Mouse (Mus musculus) frontal cortex, postnatal 25 days (tissue): ENCODE results near the gene Spag6l.
"Not testable (repeated sequence)": the region's sequence is repeated elsewhere in the genome, so short reads cannot be mapped to it uniquely, and the experiment has no call there.

ENCODE experiments used
- DNase-seq, 2 experiments: peaks; one replicate each; pipeline ENCODE4 v3.0.0; 2022; ENCODE audit warnings: low spot score in 2 of 2

Spag6l gene

DNA sequence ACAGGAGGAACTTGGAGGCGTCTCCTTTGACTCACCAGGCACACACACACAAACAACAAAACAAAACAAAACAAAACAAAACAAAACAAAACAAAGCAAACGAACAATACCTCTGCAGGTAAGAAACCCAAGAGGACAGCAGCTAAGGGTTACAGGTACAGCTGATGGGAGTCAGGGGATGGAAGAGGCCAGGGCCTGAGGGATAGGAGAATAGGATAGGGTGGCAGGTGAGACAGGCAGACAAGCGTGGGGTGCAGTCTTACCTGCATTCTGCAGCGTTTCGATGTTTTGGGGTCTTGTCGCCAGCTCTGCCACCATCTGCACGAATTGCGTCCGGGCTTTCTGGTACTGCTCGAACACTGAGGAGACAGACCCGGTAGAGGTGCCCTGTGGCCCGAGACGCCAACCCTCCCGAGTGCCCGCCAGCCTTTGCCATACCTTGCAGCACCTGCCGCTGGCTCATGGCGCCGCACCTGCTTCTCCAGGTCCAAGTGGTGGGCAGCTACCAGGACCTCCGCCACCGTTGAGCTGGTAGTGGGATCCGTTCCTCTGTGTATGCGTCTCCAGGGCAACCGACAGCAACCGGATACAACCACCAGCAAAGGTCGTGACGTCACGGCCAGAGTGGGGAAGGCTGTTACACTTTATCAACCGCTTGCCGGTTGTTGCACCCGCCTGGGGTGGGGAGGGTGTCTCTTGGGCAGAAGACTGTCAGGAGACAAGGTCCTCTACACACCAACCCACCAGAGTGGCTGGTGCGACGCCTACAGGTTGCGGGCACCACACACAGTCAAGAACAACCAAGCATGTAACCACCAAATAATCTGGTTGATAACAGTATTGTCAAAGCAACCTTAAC is at the start of gene Spag6l:
Spag6l (minus strand) TSS at position 700 of the 859 bp plus-strand sequence.
- peak; percentile 7 to 21 for DNase-seq

- no peak for DNase-seq
Observed at GRCm38 (mm10) chr16:16879025-16879424, 49.8 kb upstream of the Spag6l start.

DNA sequence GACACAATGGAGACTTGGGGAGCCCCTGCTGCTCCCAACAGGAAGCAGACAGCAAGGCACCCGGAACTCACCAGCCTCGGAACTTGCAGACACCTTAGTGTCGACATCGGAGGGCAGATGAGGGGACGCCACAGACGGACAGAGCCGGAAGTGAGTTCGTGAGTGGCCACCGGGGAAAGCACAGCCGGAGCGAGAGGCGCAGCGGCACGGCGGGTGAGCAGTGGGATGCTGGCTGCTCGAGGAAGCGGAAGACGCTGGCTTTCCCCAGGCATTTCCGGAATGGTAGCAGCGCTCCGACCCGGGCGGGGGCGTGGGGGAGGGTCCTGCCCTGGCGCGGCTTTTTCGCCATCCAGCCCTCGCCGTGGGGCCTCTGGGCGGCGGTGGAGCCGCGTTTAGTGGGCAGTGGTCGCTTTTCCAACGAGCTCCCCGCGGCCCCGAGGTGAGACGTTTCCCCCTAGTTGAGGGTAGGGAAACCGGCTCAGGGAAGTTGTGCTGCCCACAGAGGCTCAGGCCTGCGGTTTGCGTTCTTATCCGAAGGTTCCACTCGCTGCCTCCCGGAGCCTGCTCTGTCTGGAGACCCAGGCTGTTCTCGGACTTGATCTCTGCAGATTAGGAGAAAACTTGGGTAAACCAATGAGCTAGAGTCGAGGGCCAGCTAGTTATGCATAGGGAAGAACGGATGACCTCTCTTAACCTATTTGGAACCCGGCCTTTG is 41.5 kb upstream of the Spag6l start, which contains the start of the genes Top3b and Vpreb1:
Top3b (plus strand) TSS at position 120 of the 715 bp plus-strand sequence.
Vpreb1 (minus strand) TSS at position 227 of the 715 bp plus-strand sequence.
- DNase-seq, result peak; percentile 81 to 88

DNA sequence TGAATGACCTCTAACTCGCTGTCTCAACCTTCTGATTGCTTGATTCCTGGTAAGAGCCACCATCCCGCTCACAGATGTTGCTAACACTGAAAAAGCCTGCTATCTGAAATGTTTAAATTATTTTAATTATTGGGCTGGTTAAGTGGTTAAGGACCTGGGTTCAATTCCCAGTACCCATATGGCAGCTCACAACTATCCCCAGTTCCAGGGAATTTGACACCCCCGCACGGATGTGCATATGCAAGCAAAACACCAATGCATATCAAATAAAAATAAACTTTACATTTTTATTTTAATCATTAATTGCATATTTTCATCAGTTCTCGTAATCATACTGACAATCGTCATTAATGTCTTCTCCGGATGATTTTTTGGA is 41.0 kb upstream of the Spag6l start:
- DNase-seq, result no peak

- no peak for DNase-seq
Observed at GRCm38 (mm10) chr16:16865696-16866561, 36.7 kb upstream of the Spag6l start.

DNA sequence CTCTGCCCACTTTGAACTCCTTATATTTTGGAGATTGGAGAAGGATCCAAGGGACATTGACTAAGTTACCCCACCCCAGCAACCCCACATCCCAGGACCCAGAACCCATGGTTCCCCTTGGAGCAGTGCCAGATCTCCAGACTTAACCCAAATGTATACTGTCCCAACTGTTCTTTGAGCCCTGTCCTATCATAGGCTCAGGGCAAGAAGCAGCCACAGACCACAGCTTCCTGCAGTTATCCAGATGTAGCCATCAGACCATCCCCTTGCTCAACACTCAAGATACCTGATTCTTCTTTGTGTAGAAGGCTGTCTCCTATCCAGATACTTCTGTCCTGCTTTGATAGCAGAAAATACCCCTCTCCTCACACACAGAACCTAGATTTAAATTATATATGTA is 36.0 kb upstream of the Spag6l start:
- no peak for DNase-seq

DNA sequence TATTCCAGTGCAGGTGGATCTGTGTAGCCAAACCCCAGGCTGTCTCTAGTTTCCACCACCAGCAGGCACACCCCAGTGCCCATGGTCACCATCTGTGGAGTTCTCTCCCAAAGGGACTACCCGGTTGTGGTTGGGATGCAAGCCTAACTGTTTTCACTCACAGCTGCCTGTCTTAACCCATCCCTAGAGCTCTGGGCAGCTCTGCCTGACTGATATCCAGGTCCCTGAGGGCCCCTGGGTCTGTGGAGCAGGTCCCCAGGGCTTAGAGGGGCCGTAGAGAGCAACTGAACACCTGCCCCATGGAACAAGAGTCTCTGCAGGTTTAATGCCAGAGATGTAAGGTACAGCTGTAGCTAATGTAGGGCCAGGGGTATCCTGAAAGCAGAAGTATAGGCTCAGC is 34.7 kb upstream of the Spag6l start, which contains the start of gene Igll1:
Igll1 (minus strand) TSS at position 8 of the 400 bp plus-strand sequence.
- no peak for DNase-seq

DNA sequence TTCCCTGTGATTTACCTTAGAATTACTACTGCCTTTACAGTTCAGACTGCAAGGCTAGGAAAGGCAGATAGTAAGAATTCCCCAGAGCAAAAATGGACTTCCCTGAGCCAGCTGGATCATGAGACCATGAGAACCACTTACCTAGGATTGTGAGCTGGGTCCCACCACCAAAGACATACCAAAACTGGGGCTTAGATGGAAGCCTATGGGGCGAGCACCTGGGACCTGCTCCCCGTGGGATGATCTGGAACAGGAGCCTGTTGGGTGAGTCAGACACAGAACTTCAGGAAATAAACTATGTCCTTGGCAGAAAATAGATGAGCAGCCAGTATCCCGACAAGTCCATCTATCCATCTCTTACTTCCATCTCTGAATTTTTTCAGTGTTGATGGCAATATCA is 33.0 kb upstream of the Spag6l start:
- no peak for DNase-seq

GRCm38 (mm10) chr16:16856731-16857476 is 27.6 kb upstream of the Spag6l start:
- no peak for DNase-seq

DNA sequence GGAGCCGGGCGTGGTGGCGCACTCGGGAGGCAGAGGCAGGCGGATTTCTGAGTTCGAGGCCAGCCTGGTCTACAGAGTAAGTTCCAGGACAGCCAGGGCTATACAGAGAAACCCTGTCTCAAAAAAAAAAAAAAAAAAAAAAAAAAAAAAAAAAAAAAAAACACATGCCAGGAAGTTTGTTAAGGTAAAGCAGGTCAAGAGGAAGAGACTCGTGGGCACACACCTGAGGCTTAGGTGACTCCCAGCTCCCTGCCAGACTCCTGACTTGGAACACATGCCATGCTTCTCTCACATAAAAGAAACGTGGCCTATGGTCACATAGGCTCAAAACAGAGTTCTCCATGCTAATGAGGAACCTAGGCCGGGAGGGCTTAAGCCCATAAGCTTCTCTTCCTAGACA is 26.8 kb upstream of the Spag6l start:
- not testable (repeated sequence) for DNase-seq

DNA sequence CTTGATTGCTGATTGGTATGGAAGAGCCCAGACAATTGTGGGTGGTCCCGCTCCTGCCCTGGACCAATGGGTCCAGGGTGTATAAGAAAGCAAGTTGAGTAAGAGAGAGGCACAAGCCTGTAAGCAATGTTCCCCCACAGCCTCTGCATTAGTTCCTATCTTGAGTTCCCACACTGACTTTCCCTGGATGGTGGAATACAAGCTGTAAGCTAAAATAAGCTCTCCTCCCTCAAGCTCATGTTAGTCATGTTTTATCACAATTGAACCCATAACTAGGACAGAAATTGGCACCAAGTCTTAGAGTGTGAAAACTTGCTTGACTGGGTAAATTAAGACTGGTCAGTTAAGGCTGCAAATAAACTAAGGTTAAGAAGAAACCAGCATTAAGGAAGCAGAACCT is 26.3 kb upstream of the Spag6l start:
- DNase-seq, result no peak

- peak; percentile 20 to 22 for DNase-seq
Observed at GRCm38 (mm10) chr16:16854836-16855235, 25.6 kb upstream of the Spag6l start.

- DNase-seq, result no peak
Observed at GRCm38 (mm10) chr16:16852411-16852810, 23.2 kb upstream of the Spag6l start.

GRCm38 (mm10) chr16:16849196-16849595 is 19.9 kb upstream of the Spag6l start:
- DNase-seq, result no peak

- no peak for DNase-seq
Observed at GRCm38 (mm10) chr16:16829671-16830070, 415 bp upstream of the Spag6l start.

GRCm38 (mm10) chr16:16826223-16826622 is 3.0 kb downstream of the Spag6l start:
- no peak for DNase-seq

- DNase-seq, result no peak
Observed at GRCm38 (mm10) chr16:16825476-16825875, 3.8 kb downstream of the Spag6l start.

- DNase-seq, result no peak
Observed at GRCm38 (mm10) chr16:16806325-16806724, 22.9 kb downstream of the Spag6l start.
